Mouse (Mus musculus): ENCODE measurements around the gene Rfk. TPM values are rescaled to one million over a fixed set of nuclear protein-coding genes. Genes with fewer than 3 reads are reported as not detected.

The Rfk gene
- polyA plus RNA-seq (2015; fragmentation: Nextera tagmentation; extraction: Ambion mirVana), result 109 and 117 TPM in 2 replicates

DNA sequence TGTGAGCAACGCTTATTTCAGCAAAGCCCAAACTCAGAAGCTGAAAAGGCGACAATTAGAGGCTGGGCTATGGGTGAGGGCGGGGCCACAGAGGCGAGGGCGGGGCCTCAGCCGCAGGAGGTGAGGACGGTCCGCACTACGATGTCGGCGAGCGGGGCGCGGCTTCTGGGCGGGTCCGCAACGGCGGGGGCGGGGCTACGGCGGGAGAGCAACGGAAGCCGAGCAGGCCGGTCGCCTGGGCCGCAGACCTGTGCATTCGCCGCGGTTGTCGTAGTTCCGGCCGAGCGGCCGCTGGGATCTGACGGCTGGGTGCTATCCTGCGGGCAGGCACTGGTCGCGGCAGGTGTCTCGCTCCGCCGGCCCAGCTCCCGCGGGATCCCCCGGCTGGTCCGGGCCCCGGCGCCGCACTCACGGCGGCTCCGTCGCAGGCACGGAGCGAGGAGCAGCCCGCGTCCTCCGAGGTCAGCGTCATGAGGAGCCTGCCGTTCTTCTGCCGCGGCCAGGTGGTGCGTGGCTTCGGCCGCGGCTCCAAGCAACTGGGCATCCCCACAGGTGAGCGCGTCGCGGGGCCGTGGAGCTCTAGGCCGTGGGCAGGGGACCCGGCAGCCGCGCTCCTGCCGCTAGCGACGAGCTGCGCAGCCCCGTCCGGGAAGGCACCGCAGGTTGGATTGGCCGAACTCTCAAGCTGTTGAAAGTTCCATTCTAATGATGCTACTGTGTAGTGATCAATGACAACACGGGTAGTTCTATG, at the start of gene Rfk:
TSS of gene Rfk (plus strand) at position 203 of the 751 bp plus-strand sequence.
- Histone ChIP-seq H3K27ac (peak within 1 kb of the TSS; percentile 52), H3K4me2 (replicated peaks) (peak within 1 kb of the TSS; percentile 67), H3K4me1 (replicated peaks) (0 out of 2 replicates have a peak, but pooled peaks cover 2% of the 10 kb centered on the region), H3K9ac (peak within 1 kb of the TSS; percentile 76), H3K9me3 (no peaks in the 10 kb centered on the region), H3K4me3 (replicated peaks) (peak within 1 kb of the TSS; percentile 62), H3K27me3 (replicated peaks) (no peaks in the 10 kb centered on the region; the same call in 1 of the 2 replicates), H3K36me3 (0 out of 2 replicates have a peak, but pooled peaks cover 4% of the 10 kb centered on the region)
- under 1% methylated on average over 83 of the region's 83 CpGs for WGBS
- peak; percentile 99 for ATAC-seq

GRCm38 (mm10) chr19:17344881-17345280, 49.0 kb upstream of the Rfk start:
- WGBS, result 83% methylated on average over 7 of the region's 7 CpGs
- Histone ChIP-seq H3K4me2 (replicated peaks) (no peak overlapping the region), H3K9ac (no peak overlapping the region), H3K36me3 (no peaks in the 10 kb centered on the region), H3K27ac (no peak overlapping the region), H3K4me3 (replicated peaks) (no peak overlapping the region), H3K27me3 (replicated peaks) (no peaks in the 10 kb centered on the region), H3K4me1 (replicated peaks) (no peaks in the 10 kb centered on the region), H3K9me3 (no peaks in the 10 kb centered on the region)
- ATAC-seq, result no peak

- WGBS, result 89% methylated on average over 3 of the region's 3 CpGs
- Histone ChIP-seq H3K4me1 (replicated peaks) (no peaks in the 10 kb centered on the region), H3K9me3 (no peaks in the 10 kb centered on the region), H3K27ac (no peak overlapping the region), H3K36me3 (no peaks in the 10 kb centered on the region), H3K9ac (no peak overlapping the region), H3K4me3 (replicated peaks) (no peak overlapping the region), H3K4me2 (replicated peaks) (no peak overlapping the region), H3K27me3 (replicated peaks) (no peaks in the 10 kb centered on the region)
- ATAC-seq, result no peak
Observed at GRCm38 (mm10) chr19:17346716-17347474, 46.9 kb upstream of the Rfk start.

DNA sequence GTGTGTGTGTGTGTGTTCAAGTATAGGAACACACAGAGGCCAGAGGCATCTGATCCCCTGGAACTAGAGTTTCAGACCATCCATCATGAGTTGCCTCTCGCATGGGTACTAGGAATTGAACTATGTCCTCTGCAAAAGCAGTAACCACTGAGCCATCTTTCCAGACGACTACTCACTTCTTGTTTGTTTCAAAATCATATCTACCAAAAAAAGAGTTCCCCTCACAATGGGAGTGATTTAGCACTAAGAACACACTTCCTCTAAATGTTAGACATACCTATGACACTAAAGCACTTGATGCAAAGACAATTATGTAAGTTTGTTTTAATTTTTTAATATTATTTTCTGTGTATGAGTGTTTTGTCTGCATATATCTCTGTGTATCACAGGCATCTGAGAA, 46.0 kb upstream of the Rfk start:
- no peak overlapping the region for H3K4me3 ChIP-seq (replicated peaks)
- no peaks in the 10 kb centered on the region for H3K36me3 ChIP-seq
- 76% methylated on average over 2 of the region's 2 CpGs for WGBS
- H3K9me3 ChIP-seq, result no peaks in the 10 kb centered on the region
- H3K27me3 ChIP-seq (replicated peaks), result no peaks in the 10 kb centered on the region
- H3K9ac ChIP-seq, result no peak overlapping the region
- no peak overlapping the region for H3K27ac ChIP-seq
- ATAC-seq, result no peak
- no peak overlapping the region for H3K4me2 ChIP-seq (replicated peaks)
- no peaks in the 10 kb centered on the region for H3K4me1 ChIP-seq (replicated peaks)

GRCm38 (mm10) chr19:17353727-17354126, 40.1 kb upstream of the Rfk start:
- ATAC-seq, result no peak
- no peaks in the 10 kb centered on the region for H3K27me3 ChIP-seq (replicated peaks)
- no peaks in the 10 kb centered on the region for H3K36me3 ChIP-seq
- no peaks in the 10 kb centered on the region for H3K9me3 ChIP-seq
- no peak overlapping the region for H3K27ac ChIP-seq
- H3K9ac ChIP-seq, result no peak overlapping the region
- WGBS, result 87% methylated on average over 8 of the region's 8 CpGs
- no peak overlapping the region for H3K4me2 ChIP-seq (replicated peaks)
- no peaks in the 10 kb centered on the region for H3K4me1 ChIP-seq (replicated peaks)
- H3K4me3 ChIP-seq (replicated peaks), result no peak overlapping the region

- H3K4me3 ChIP-seq (replicated peaks), result no peak overlapping the region
- WGBS, result 66% methylated on average over 4 of the region's 4 CpGs
- H3K4me2 ChIP-seq (replicated peaks), result no peak overlapping the region
- no peaks in the 10 kb centered on the region for H3K36me3 ChIP-seq
- ATAC-seq, result no peak
- no peak overlapping the region for H3K27ac ChIP-seq
- H3K9me3 ChIP-seq, result no peaks in the 10 kb centered on the region
- H3K4me1 ChIP-seq (replicated peaks), result no peaks in the 10 kb centered on the region
- H3K27me3 ChIP-seq (replicated peaks), result no peaks in the 10 kb centered on the region
- no peak overlapping the region for H3K9ac ChIP-seq
Observed at GRCm38 (mm10) chr19:17354362-17354761, 39.5 kb upstream of the Rfk start.

GRCm38 (mm10) chr19:17354797-17355196, 39.0 kb upstream of the Rfk start:
- WGBS, result 40% methylated on average over 4 of the region's 4 CpGs
- ATAC-seq, result 0 out of 2 replicates have a peak, but pooled peaks have one; percentile 34
- no peaks in the 10 kb centered on the region for H3K36me3 ChIP-seq
- 0 out of 2 replicates have a peak overlapping the region, but pooled peaks have one; percentile 28 for H3K4me2 ChIP-seq (replicated peaks)
- H3K9me3 ChIP-seq, result no peaks in the 10 kb centered on the region
- no peak overlapping the region for H3K27ac ChIP-seq
- no peaks in the 10 kb centered on the region for H3K27me3 ChIP-seq (replicated peaks)
- no peak overlapping the region for H3K9ac ChIP-seq
- H3K4me3 ChIP-seq (replicated peaks), result no peak overlapping the region
- no peaks in the 10 kb centered on the region for H3K4me1 ChIP-seq (replicated peaks)

GRCm38 (mm10) chr19:17355361-17355760, 38.5 kb upstream of the Rfk start:
- no peak for ATAC-seq
- H3K27ac ChIP-seq, result no peak overlapping the region
- no peak overlapping the region for H3K9ac ChIP-seq
- WGBS, result 44% methylated on average over 4 of the region's 4 CpGs
- peak overlapping the region; percentile 93 for H3K4me2 ChIP-seq (replicated peaks)
- H3K36me3 ChIP-seq, result no peaks in the 10 kb centered on the region
- no peaks in the 10 kb centered on the region for H3K27me3 ChIP-seq (replicated peaks)
- H3K4me3 ChIP-seq (replicated peaks), result peak overlapping the region; percentile 52; the same call in 1 of the 2 replicates
- H3K4me1 ChIP-seq (replicated peaks), result no peaks in the 10 kb centered on the region
- H3K9me3 ChIP-seq, result no peaks in the 10 kb centered on the region

DNA sequence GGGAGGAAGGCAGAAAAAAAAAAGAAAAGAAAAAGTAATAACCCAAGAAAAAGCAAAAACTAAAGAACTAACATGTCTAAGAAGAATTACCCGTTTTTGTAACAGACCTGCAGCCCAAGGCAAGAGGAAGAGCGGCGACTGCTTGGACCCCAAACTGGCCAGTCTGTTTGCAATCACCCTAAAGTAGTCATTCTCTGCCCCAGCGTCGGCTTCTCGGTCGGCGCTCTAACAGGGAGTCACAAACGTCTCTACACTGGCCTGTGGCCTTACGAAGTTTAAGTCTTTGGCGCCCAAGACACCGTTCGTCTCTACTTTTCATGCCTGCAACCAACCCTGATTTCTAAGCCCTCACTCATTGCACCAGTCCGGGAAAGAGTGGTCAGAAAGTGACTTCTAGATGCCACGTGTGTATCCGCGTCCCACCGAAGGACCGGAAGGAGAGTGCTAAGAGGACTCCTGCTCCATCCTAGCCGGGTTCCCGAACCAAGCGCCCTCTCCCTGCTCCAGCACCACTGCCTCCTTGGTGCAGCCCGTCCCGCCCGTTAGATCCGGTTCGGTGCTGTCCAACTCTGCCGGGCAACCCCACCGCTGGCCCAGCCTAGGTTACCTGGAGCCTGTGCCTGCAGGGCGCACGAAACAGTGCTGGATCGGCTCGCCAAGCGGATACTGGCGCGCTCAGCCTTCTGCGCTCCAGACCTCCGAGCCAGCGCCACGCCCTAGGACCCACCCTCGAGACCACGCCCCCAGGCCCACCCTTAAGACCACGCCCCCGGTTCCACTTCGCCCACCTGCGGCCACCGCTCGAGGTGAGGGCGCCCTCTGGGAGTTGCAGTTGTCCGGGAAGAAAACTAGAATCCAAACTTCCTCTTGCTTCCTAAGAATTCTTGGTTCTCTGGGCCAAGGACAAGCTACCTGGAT, 37.6 kb upstream of the Rfk start:
- Histone ChIP-seq H3K4me2 (replicated peaks) (peak overlapping the region; percentile 93), H3K4me1 (replicated peaks) (no peaks in the 10 kb centered on the region), H3K27me3 (replicated peaks) (no peaks in the 10 kb centered on the region), H3K9ac (peak overlapping the region; percentile 15), H3K36me3 (no peaks in the 10 kb centered on the region), H3K4me3 (replicated peaks) (peak overlapping the region; percentile 52), H3K27ac (no peak overlapping the region), H3K9me3 (no peaks in the 10 kb centered on the region)
- 2% methylated on average over 50 of the region's 50 CpGs for WGBS
- peak; percentile 97 for ATAC-seq

- no peaks in the 10 kb centered on the region for H3K4me1 ChIP-seq (replicated peaks)
- H3K27me3 ChIP-seq (replicated peaks), result no peaks in the 10 kb centered on the region
- peak overlapping the region; percentile 93 for H3K4me2 ChIP-seq (replicated peaks)
- no peak overlapping the region for H3K4me3 ChIP-seq (replicated peaks)
- ATAC-seq, result no peak
- no peaks in the 10 kb centered on the region for H3K9me3 ChIP-seq
- 74% methylated on average over 6 of the region's 6 CpGs for WGBS
- no peak overlapping the region for H3K27ac ChIP-seq
- H3K36me3 ChIP-seq, result no peaks in the 10 kb centered on the region
- H3K9ac ChIP-seq, result no peak overlapping the region
Observed at GRCm38 (mm10) chr19:17356932-17357331, 36.9 kb upstream of the Rfk start.

DNA sequence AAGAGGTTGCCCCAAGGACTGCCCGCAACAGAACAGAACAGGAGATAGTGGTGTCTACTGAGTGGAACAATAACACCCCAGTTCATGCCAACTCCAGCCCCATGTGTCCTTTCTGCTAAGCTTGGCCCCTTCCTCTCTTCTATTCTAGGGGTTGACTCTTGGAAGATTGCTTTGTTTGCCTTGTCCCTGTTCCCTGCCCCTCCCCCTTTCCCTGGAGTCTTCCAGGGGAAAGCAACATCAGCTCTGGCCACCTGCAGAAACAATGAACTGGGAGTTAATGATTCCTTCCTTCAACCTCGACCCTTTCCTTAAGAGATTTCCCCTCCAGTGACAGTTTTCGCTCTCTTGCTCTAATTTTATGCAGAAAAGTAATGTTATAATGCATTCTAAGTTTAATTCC, 36.5 kb upstream of the Rfk start:
- H3K4me3 ChIP-seq (replicated peaks), result no peak overlapping the region
- H3K4me1 ChIP-seq (replicated peaks), result no peaks in the 10 kb centered on the region
- H3K4me2 ChIP-seq (replicated peaks), result no peak overlapping the region
- H3K27me3 ChIP-seq (replicated peaks), result no peaks in the 10 kb centered on the region
- ATAC-seq, result no peak
- H3K36me3 ChIP-seq, result no peaks in the 10 kb centered on the region
- no peaks in the 10 kb centered on the region for H3K9me3 ChIP-seq
- WGBS, result 57% methylated on average over 3 of the region's 3 CpGs
- no peak overlapping the region for H3K27ac ChIP-seq
- H3K9ac ChIP-seq, result no peak overlapping the region
